Mouse (Mus musculus) bone marrow, adult 2 months (tissue): ENCODE data around the gene Zfp276.
A peak's percentile ranks its signal among the peaks of the same experiment; 100 is the strongest.

ENCODE experiments used
- CTCF ChIP-seq: fragments of 200-500 bp; IDR thresholded peaks from 2 replicates; pipeline ENCODE4 v1.5.1; 2011; ENCODE audit warnings: low read length, control low read depth; ENCODE audit not compliant: control insufficient read depth, insufficient read depth
- POLR2A ChIP-seq: fragments of 200-500 bp; IDR thresholded peaks from 2 replicates; pipeline ENCODE4 v1.6.1; 2011; ENCODE audit warnings: low read depth, mild to moderate bottlenecking, control low read depth, low read length, borderline replicate concordance; ENCODE audit not compliant: control insufficient read depth

- TF ChIP-seq CTCF (peak; percentile 78), POLR2A (no peak)
These were observed 36.2 kb downstream of the Zfp276 start for GRCm38 (mm10) chr8:123290166-123290565.
